Mouse (Mus musculus) mature B cell (primary cell): ENCODE measurements around the gene Cenpe.
"Not testable (repeated sequence)": the region's sequence is repeated elsewhere in the genome, so short reads cannot be mapped to it uniquely, and the experiment has no call there.

Experiments
- in situ Hi-C: fragments of 300-500 bp; cut with MboI; formaldehyde crosslinking; loops from 2 replicates; pipeline ENCODE4 v1.14.3; 2019

Cenpe gene

GRCm38 (mm10) chr3:135211805-135212657 lies at the start of gene Cenpe:
Gene Cenpe, plus strand, starts transcription at chr3:135212537.
- in situ Hi-C loops, result loop anchor here (25.0 kb wide), 2 partner anchors 500 to 1875 kb away; no protein-coding TSS in a partner anchor

DNA sequence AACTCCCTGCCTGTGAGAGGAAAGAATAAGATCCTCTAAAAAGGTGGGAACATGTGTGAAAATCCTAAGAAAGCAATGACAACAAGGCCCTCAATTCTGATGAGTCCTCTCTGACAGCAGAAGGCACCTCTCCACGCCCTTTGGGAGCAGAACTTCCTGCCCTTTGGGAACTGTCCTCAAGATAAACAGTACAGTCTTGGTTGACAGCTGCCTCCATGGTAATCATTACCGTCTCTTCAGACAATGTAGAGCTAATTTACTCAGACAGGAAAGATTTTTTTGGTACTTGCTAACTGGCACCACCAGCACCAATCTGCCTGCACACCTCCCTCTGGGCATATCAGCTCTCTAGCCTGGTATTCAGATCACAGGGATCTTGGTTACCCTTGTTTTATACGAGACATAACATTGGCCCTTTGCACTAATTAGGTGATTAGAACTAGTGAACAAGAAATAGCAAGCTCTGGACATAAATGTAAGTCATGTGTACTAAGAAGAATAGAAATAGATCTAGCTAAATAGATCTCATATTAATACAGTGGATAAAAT lies 40.4 kb upstream of the Cenpe start:
- in situ Hi-C loops, result no loop called here

- in situ Hi-C loops, result no loop called here
These were observed 20.5 kb upstream of the Cenpe start for GRCm38 (mm10) chr3:135191861-135192260.

- in situ Hi-C loops, result not testable (repeated sequence)
These were observed 14.3 kb upstream of the Cenpe start for GRCm38 (mm10) chr3:135198051-135198450.

GRCm38 (mm10) chr3:135200409-135201303 lies 11.7 kb upstream of the Cenpe start:
- in situ Hi-C loops, result loop anchor here (25.0 kb wide), 2 partner anchors 488 to 1863 kb away; no protein-coding TSS in a partner anchor

DNA sequence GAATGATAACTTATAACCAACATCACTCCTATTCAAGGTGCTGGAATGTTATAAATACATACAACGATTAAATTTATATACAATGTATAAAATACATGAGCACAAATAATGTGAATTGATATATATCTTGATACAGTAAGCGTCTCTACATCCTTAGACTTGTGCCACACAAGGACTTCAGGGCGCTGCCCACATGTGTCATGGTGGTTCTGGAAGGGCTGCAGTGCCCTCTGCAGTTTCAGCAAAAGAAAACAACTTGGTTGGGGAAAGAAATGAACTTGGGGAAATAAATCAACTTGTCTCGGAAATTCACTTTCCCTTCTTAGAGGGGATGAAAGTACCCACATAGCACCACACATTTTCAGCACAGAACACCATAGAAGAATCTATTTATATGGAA lies 5.7 kb upstream of the Cenpe start:
- in situ Hi-C loops, result loop anchor here (5.0 to 25.0 kb wide), 3 partner anchors 494 to 1869 kb away; no protein-coding TSS in a partner anchor

GRCm38 (mm10) chr3:135212658-135213350 lies 467 bp downstream of the Cenpe start:
- in situ Hi-C loops, result loop anchor here (25.0 kb wide), 2 partner anchors 501 to 1876 kb away; no protein-coding TSS in a partner anchor

DNA sequence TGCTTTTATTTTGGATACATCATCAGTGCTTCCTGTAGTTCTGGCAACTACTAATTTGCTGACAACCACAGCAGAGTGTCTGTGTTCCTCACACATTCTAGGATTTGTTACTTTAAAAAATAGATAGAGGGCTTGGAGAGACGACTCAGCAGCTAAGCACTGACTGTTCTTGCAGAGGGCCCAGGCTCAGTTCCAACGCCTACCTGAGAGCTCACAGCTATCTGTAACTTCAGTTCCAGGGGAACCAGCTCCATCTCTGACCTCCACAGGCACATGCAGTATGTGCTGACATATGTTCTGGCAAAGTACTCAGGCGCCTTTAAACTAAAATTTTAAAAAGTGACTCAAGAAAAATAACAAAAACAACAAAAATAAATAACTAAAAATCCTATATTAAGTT lies 19.7 kb downstream of the Cenpe start:
- in situ Hi-C loops, result no loop called here

GRCm38 (mm10) chr3:135232462-135232861 lies 20.1 kb downstream of the Cenpe start:
- in situ Hi-C loops, result no loop called here

GRCm38 (mm10) chr3:135245733-135246132 lies 33.4 kb downstream of the Cenpe start:
- in situ Hi-C loops, result no loop called here

- in situ Hi-C loops, result no loop called here
These were observed 34.5 kb downstream of the Cenpe start for GRCm38 (mm10) chr3:135246828-135247227.

DNA sequence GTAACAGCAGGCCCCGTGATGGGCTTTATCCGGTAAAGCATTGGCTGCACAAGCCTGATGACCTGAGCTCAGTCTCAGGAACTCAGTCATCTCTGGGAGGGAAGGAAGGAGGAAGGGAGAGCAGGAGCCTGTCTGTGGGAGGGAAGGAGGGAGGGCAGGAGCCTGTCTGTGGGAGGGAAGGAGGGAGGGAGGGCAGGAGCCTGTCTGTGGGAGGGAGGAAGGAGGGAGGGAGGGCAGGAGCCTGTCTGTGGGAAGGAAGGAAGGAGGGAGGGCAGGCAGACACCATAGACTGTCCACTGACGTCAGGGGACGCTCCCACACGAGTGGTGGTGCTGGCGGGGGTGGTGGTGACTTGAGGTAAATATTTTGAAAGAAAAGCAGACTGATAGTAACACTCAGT lies 36.8 kb downstream of the Cenpe start:
- in situ Hi-C loops, result no loop called here

DNA sequence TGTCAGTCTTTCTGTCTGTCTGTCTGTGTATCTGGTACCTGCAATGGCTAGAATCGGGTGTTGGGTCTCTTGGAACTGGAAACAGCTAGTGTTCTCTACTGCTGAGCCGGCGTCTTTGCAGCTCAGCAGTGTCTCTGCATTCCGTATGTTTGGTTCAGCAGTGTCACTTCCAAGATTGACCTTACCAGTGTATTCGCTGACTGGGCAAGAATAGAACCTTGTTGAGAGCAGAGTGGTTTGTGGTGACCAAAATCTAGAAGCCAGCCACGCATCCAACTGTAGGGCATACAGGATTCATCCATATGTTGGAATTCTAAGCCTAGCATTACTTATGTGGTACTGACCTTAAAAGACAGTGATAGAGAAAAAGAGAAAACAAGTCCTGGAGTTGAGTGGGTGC lies 39.5 kb downstream of the Cenpe start:
- in situ Hi-C loops, result no loop called here

DNA sequence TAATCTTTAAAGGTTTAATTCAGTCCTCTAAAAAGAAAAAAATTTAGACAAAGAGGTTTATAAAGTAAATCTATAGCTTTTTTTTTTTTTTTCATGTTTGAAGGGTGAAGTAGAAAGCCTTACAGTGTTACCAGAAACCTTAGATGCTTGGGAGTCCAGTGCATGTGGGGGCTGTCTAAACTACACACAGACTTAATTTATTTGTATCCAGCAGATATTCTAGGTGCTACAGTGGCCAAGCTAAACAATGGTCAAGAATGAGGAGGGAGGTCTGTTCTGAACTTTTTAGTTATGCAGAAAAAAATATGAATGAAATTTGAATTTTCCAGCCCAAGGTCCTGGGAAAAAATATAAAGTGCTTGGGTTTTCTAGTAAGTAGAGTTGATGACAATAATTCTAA lies 42.4 kb downstream of the Cenpe start:
- in situ Hi-C loops, result no loop called here

GRCm38 (mm10) chr3:135258919-135259318 lies 46.6 kb downstream of the Cenpe start:
- in situ Hi-C loops, result no loop called here

GRCm38 (mm10) chr3:135260233-135260632 lies 47.9 kb downstream of the Cenpe start:
- in situ Hi-C loops, result no loop called here

GRCm38 (mm10) chr3:135268616-135269015 lies 56.3 kb downstream of the Cenpe start:
- in situ Hi-C loops, result no loop called here

DNA sequence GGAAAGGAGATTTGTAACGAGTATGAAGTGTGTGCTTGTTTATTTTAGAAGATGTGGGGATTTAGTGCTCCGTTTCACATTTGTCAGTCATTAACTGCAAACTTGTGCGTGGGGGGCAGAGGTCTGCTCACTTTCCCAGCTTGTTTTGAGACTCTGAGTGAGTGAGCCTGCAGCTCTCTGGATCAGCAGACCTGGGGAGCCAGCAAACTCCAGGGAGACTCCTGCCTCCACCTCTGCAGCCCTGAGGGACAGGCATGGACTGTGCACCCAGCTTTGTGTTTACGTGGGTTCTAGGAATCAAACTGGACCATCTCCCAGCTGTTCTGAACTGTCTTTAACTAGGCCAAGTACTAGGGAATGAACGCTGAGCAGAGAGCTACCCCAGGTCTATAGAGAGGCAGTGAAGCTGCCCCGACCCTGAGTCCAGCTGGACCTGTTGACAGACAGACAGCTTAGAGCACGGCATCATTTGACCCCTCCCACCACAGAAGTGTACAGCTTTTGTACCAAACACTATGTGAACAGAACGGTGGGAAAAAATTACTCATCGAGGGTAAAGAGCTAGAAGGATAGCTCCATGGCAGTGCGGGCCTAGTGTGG lies 57.2 kb downstream of the Cenpe start:
- in situ Hi-C loops, result no loop called here

DNA sequence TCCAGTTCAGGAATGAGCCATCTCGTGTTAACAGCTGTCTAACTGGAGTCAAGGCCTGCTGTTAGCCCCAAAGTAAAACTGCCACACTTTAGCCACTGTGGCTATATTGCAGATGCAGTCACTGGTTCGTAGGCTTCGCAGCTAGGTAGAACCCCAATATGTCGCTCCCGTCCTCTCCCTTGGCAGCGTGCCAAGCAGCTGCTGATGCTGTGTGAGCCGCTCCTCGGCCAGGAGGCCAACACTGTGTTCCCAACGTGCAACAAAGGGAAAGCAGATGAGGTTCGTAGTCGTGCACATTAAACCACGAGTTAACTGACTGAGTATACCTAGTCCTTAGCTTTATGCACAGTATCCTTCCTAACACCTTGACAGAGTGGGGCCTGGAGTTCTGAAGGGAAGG lies 60.3 kb downstream of the Cenpe start:
- in situ Hi-C loops, result no loop called here

DNA sequence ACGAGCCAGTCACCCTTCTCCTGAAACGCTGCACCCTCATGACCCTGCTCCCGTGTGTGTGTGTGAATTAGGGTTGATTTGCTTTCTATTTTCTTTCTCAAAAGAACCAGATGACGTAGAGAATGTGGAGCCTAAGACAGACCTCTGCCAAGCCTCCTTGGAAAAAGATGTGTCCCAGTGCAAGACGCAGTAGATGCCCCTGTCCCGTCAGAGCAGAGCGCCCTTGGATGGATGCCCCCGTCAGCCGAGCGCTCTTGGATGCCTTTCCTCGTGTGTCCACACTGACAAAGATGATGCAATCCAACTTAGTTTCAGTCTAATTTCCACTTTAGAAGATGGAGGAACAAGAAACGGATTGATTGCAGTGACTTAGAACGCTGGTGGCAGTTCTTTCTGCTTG lies 60.7 kb downstream of the Cenpe start:
- in situ Hi-C loops, result no loop called here

DNA sequence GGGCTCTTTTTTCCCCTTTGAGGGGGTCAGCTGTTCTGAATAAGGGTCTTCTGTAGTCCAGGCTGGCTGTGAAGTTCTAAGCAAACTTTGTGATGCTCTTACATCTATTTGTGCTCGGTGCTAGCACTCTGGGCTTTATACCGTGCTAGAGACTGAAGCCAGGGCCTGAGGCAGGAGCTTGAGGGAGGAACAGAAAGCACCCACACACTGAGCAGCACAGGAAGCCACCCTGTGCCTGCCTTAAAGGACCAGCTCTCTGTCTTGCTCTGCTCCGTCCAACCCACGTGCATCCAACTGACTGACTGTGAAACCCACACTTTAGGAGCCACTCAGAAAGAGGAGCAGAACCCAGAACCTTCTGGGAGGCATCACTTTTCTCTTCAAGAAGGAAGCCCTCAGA lies 67.8 kb downstream of the Cenpe start:
- in situ Hi-C loops, result no loop called here
